Mouse (Mus musculus) liver, embryonic 13.5 days (tissue): ENCODE results near the gene Sh3gl2. TPM values are rescaled to one million over a fixed set of nuclear protein-coding genes. Genes with fewer than 3 reads are reported as not detected.

Experiments
- ATAC-seq: fragments of 200-750 bp; cut with Nextera tagmentation; 2 replicates; pipeline ENCODE4 v1.8.0; 2017; ENCODE audit warnings: low read depth, mild to moderate bottlenecking, moderate number of reproducible peaks, moderate library complexity
- DNase-seq: peaks from one replicate; pipeline ENCODE4 v3.0.0; 2022
- H3K27ac ChIP-seq: fragments of 300-500 bp; sonication (generic); 2 replicates; pipeline ENCODE4 v1.5.1; 2015; ENCODE audit warnings: moderate library complexity, mild to moderate bottlenecking, inconsistent platforms
- H3K27me3 ChIP-seq: fragments of 300-500 bp; sonication (generic); 2 replicates; pipeline ENCODE4 v1.6.1; 2015; ENCODE audit warnings: mild to moderate bottlenecking, inconsistent platforms
- H3K36me3 ChIP-seq: fragments of 300-500 bp; sonication (generic); 2 replicates; pipeline ENCODE4 v1.6.1; 2015; ENCODE audit warnings: mild to moderate bottlenecking, inconsistent platforms
- H3K4me1 ChIP-seq: fragments of 300-500 bp; sonication (generic); replicated peaks from 2 replicates; pipeline ENCODE4 v1.6.1; 2015; ENCODE audit warnings: inconsistent platforms
- H3K4me2 ChIP-seq: fragments of 300-500 bp; sonication (generic); 2 replicates; pipeline ENCODE4 v1.6.1; 2015; ENCODE audit warnings: inconsistent platforms, mild to moderate bottlenecking, moderate library complexity
- H3K4me3 ChIP-seq: fragments of 300-500 bp; sonication (generic); replicated peaks from 2 replicates; pipeline ENCODE4 v1.5.1; 2015; ENCODE audit warnings: mild to moderate bottlenecking, inconsistent platforms
- H3K9ac ChIP-seq: fragments of 300-500 bp; sonication (generic); 2 replicates; pipeline ENCODE4 v1.6.1; 2015; ENCODE audit warnings: mild to moderate bottlenecking, inconsistent platforms
- H3K9me3 ChIP-seq: fragments of 300-500 bp; sonication (generic); replicated peaks from 2 replicates; pipeline ENCODE4 v1.6.1; 2016; ENCODE audit warnings: inconsistent platforms
- WGBS: fragments of 180-500 bp; shearing (Covaris S2); methylation state at CpG from one replicate; pipeline ENCODE4 v1.1.7; 2015; ENCODE audit not compliant: insufficient replicate concordance; 5-methylcytosine and 5-hydroxymethylcytosine counted together
- polyA plus RNA-seq: library from polyadenylated mRNA; unstranded; fragments of >200 nt; fragmentation: Nextera tagmentation; extraction: Ambion mirVana; gene quantifications from 2 replicates; pipeline ENCODE4 v1.2.1, GENCODE M21; 2015

Gene Sh3gl2
- polyA plus RNA-seq, 1 experiment from 2014 or later: 0.06 TPM

DNA sequence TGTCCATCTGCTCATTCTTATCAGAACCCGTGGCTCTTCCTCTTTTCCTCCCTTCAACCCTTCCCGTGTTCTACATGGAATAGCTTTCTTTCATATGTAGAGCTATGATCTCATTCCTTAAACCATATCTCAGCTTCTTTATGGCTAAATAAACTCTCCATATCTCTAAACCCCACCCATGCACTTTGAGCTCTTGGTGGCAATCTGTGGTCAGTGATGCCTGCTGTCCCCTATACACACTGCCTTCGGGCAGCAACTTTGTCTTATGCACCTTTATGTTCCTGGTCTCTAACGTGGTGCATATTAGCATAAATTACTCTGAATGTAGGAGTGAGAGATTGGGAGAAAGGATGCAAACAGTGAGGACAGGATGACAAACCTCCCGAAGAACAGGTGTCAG lies 180.3 kb downstream of the Sh3gl2 start:
- no peaks in the 10 kb centered on the region for H3K4me1 ChIP-seq
- WGBS: 43% methylated on average over 5 of the region's 5 CpGs
- no peaks in the 10 kb centered on the region for H3K27me3 ChIP-seq
- no peaks in the 10 kb centered on the region for H3K36me3 ChIP-seq
- H3K4me3 ChIP-seq: no peak overlapping the region
- H3K4me2 ChIP-seq: no peak overlapping the region
- no peaks in the 10 kb centered on the region for H3K9me3 ChIP-seq
- ATAC-seq (no peak), DNase-seq (no peak)
- no peak overlapping the region for H3K9ac ChIP-seq
- no peak overlapping the region for H3K27ac ChIP-seq

DNA sequence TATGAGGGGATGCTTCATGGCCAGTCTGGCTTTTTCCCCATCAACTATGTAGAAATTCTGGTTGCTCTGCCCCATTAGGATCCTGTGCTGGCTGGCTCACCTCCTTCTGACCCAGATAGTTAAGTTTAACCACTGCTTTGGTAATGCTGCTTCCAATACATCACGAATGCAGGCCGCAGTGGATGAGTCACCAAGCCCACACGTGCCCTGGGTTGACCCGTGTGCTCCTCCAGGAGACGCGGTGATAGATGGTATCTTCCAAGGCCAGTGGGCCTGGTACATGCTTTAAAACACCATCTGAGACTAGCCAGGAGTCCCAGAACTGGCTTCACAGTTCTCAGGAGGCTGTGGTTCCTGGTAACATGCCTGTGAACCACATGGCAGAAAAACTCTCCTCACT lies 182.8 kb downstream of the Sh3gl2 start:
- Histone ChIP-seq H3K36me3 (no peaks in the 10 kb centered on the region), H3K4me1 (no peaks in the 10 kb centered on the region), H3K27me3 (no peaks in the 10 kb centered on the region), H3K27ac (no peak overlapping the region), H3K4me3 (no peak overlapping the region), H3K4me2 (no peak overlapping the region), H3K9ac (no peak overlapping the region), H3K9me3 (no peaks in the 10 kb centered on the region)
- WGBS: 85% methylated on average over 6 of the region's 6 CpGs
- ATAC-seq: no peak
- DNase-seq: no peak

DNA sequence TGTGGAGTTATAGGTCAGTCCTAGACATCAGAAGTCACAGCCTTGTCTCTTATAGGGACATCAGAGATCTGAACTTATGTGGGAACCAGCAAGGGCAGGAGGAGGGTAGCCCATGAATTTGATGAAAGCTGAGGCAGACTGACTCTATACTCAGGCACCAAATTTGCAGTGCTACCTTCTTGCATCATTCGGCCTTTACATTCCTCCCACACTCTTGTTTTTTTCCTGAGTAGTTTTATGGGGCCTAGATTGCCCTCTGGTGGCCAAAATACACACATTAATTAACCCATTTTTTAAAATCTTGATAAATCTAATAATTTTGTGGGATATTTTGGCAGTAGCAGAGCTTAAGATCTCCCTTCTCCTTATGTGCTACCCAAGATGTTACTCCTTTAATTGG lies 186.9 kb downstream of the Sh3gl2 start:
- no peak for ATAC-seq
- H3K4me3 ChIP-seq: no peak overlapping the region
- no peak overlapping the region for H3K27ac ChIP-seq
- no peak for DNase-seq
- no peaks in the 10 kb centered on the region for H3K9me3 ChIP-seq
- no peaks in the 10 kb centered on the region for H3K27me3 ChIP-seq
- H3K9ac ChIP-seq: no peak overlapping the region
- H3K36me3 ChIP-seq: no peaks in the 10 kb centered on the region
- WGBS: 41% methylated on average over 1 of the region's 1 CpGs
- H3K4me2 ChIP-seq: no peak overlapping the region
- no peaks in the 10 kb centered on the region for H3K4me1 ChIP-seq

DNA sequence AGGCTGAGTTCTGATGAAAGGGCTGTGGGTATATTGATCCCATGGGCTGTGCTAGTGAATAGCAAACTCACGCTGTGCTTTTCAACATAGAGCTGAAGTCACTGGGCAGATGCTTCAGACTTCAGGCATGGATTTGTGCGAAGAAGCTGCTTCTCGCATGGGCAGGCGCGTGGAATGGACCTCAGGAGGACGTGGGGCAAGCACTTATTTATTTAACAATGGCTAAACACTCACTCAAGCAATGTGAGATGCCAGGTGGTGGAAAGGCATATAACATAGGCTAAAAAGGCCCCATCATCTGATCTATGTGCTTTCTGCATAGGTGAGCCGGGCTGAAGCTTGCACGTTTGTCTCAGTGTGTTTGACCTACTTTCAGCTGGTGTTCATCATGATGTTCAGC lies 193.8 kb downstream of the Sh3gl2 start:
- ATAC-seq (no peak), DNase-seq (no peak)
- Histone ChIP-seq H3K9me3 (no peaks in the 10 kb centered on the region), H3K4me2 (no peak overlapping the region), H3K4me1 (no peaks in the 10 kb centered on the region), H3K27me3 (no peaks in the 10 kb centered on the region), H3K4me3 (no peak overlapping the region), H3K9ac (no peak overlapping the region), H3K27ac (no peak overlapping the region), H3K36me3 (no peaks in the 10 kb centered on the region)
- WGBS: 72% methylated on average over 8 of the region's 8 CpGs

DNA sequence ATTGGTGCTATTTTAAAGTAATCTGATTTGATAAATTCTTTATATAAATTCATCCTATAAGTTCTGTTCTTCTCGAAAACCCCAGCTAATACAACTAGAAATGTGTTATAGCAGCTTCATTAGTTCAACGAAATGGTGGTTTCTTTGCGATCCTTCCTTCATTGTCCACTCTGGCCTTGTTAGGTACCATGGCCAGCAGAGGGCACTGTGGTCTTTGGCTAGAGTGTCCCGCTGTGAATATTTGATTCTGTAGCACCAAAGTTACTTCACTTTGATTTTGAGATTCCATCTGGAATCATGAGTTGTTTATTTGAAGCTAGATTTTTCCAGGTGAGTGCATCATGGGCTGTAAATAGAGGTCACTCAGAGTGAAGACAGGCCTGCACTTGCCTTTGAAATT lies 197.9 kb downstream of the Sh3gl2 start:
- Histone ChIP-seq H3K4me3 (no peak overlapping the region), H3K9ac (no peak overlapping the region), H3K9me3 (no peaks in the 10 kb centered on the region), H3K27ac (no peak overlapping the region), H3K36me3 (no peaks in the 10 kb centered on the region), H3K4me2 (no peak overlapping the region), H3K4me1 (no peaks in the 10 kb centered on the region), H3K27me3 (no peaks in the 10 kb centered on the region)
- DNase-seq (no peak), ATAC-seq (no peak)
- 32% methylated on average over 4 of the region's 4 CpGs for WGBS

DNA sequence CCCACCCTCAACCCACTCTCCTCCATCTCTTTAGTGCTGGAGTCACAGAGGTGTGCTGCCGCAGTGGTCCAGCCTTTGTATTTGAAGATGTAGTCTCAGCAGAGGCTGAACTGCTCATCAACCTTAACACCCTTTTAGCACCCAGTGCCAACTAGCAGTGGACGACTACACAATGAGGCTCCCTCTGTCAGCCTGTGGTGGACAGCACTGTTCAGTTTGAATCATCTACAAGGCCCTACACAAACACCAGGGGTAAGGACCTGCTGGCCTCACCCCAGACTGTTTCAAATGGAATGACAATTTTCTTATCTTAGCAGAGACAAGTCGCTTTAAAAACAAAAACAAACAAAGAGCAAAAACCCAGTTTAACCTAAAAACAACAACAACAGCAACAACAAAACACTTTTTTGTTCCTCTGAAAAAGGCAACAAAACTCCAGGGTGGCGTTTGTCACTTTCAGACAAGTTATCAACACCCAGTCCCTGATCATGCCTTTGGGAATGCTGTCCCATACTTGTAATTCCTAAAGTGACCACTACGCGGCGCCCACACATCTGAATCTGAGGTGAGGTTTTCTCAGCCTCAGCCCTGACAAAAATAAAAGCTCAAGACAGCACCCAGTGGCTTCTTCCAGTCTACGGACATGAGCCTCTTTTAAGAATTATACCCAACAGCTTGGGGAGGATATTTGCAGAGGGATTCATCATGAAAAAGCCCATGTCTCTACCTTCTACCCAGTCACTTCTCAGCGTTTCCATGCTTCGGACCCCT lies 199.7 kb downstream of the Sh3gl2 start:
- ATAC-seq (no peak), DNase-seq (peak; percentile 3)
- H3K4me3 ChIP-seq: no peak overlapping the region
- H3K9me3 ChIP-seq: no peaks in the 10 kb centered on the region
- H3K4me2 ChIP-seq: no peak overlapping the region
- H3K27ac ChIP-seq: no peak overlapping the region
- WGBS: 35% methylated on average over 10 of the region's 10 CpGs
- H3K36me3 ChIP-seq: no peaks in the 10 kb centered on the region
- H3K27me3 ChIP-seq: no peaks in the 10 kb centered on the region
- H3K4me1 ChIP-seq: no peaks in the 10 kb centered on the region
- H3K9ac ChIP-seq: no peak overlapping the region

DNA sequence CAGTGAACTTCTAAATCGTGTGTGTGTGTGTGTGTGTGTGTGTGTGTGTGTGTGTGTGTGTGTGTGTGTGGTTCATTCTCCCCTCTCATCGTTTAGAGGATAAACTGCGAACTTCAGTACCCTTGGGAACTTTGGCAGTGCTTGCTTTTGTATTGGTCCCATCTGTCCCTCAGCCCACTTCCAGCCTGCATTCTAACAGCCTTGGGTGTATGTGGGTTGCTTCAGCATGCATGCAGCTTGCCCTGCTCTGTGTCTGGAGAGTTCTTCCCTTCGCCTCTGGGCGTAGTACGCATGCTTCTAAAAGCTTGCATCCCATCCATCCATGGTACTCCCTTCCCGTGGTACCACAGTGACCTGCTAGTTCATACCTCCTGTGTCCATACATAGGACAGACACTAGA lies 200.3 kb downstream of the Sh3gl2 start:
- Histone ChIP-seq H3K9ac (no peak overlapping the region), H3K36me3 (no peaks in the 10 kb centered on the region), H3K9me3 (no peaks in the 10 kb centered on the region), H3K27me3 (no peaks in the 10 kb centered on the region), H3K4me2 (no peak overlapping the region), H3K4me3 (no peak overlapping the region), H3K27ac (no peak overlapping the region), H3K4me1 (no peaks in the 10 kb centered on the region)
- ATAC-seq (no peak), DNase-seq (no peak)
- 68% methylated on average over 5 of the region's 7 CpGs for WGBS

DNA sequence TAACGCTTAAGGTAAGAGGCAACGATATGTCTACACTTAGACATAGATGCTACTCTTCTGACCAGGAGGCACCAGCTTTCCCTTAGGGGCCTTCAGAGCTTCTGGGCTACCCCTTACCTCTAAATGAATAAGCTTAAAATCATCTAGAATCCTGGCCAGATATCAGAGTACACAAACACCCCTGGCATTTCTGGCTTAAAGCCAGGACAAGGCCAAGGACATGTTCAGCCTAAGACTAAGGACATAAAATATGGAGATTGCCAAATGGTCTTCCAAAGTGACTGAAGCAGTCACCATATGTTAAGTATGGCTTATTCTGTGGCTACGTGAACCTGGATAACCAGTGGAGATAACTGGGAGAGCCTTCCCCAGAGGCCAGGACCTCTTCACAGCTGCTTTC lies 211.5 kb downstream of the Sh3gl2 start:
- Histone ChIP-seq H3K9me3 (no peaks in the 10 kb centered on the region), H3K9ac (no peak overlapping the region), H3K27me3 (no peaks in the 10 kb centered on the region), H3K4me1 (no peaks in the 10 kb centered on the region), H3K36me3 (no peaks in the 10 kb centered on the region), H3K4me2 (no peak overlapping the region), H3K27ac (no peak overlapping the region), H3K4me3 (no peak overlapping the region)
- no peak for DNase-seq
- WGBS: 75% methylated on average over 3 of the region's 3 CpGs
- no peak for ATAC-seq

DNA sequence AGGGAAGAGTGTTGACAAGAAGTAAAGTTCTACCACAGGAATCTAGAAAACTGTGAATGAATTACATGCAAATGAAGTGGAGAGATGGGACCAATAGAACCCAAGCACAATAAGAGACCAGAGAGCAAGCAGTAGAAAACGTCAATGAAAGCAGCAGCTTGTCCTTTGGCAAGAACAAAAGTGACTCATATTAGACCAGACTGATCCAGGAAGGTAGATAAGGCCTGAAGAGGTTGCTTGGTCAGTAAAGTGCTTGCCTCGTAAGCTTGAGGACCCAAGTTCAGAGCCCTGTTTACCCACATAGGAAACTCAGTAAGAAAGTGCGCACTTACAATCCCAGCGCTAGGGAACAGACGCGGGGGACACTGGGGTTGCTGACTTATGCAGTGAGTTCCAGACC lies 215.5 kb downstream of the Sh3gl2 start:
- no peak overlapping the region for H3K4me3 ChIP-seq
- H3K4me2 ChIP-seq: no peak overlapping the region
- 73% methylated on average over 6 of the region's 6 CpGs for WGBS
- H3K9me3 ChIP-seq: no peaks in the 10 kb centered on the region
- ATAC-seq: no peak
- no peaks in the 10 kb centered on the region for H3K27me3 ChIP-seq
- no peak overlapping the region for H3K9ac ChIP-seq
- no peak for DNase-seq
- H3K4me1 ChIP-seq: no peaks in the 10 kb centered on the region
- H3K27ac ChIP-seq: no peak overlapping the region
- no peaks in the 10 kb centered on the region for H3K36me3 ChIP-seq

DNA sequence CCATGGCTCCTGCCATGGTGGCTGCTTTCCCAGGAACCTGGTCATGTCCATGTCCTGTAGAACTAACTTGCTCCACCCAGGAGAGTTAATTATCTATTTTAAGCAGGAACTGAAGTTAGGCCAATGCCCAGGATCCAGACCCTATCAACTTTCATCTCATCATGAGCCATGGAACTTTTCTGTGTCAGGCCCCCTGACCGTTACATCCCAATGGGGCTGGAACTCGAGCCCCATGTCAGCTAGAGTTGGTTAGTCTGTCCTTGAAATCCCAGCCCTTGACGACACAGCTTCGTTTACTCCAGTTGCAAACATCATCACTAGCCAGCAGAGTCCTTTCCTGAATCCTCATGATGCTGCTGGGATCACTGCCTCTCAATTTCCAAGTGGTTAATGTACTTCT lies 221.3 kb downstream of the Sh3gl2 start:
- WGBS: 58% methylated on average over 4 of the region's 4 CpGs
- Histone ChIP-seq H3K9me3 (no peaks in the 10 kb centered on the region), H3K27ac (no peak overlapping the region), H3K4me1 (no peaks in the 10 kb centered on the region), H3K27me3 (no peaks in the 10 kb centered on the region), H3K36me3 (no peaks in the 10 kb centered on the region), H3K9ac (no peak overlapping the region), H3K4me2 (no peak overlapping the region), H3K4me3 (no peak overlapping the region)
- no peak for ATAC-seq
- DNase-seq: no peak

DNA sequence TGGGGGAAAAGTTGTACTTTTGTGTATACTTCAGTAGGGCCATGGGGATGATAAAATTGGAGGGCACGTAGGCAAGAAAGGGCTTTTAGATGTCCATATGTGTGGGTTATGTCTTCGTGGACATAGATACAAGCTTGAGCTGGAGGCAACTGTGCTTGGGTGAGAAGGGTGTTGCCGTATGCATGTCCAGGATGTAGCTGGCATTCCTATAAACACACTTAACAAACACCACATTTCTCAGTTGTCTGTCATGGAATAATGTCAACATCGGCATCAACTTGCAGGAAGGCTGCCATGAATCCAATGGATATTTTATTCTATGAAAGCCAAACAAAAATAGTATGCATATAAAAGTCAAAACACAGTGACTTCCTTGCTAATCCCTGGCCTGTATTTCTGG lies 227.9 kb downstream of the Sh3gl2 start:
- ATAC-seq (no peak), DNase-seq (no peak)
- no peaks in the 10 kb centered on the region for H3K36me3 ChIP-seq
- no peaks in the 10 kb centered on the region for H3K27me3 ChIP-seq
- no peak overlapping the region for H3K4me2 ChIP-seq
- no peak overlapping the region for H3K27ac ChIP-seq
- no peak overlapping the region for H3K4me3 ChIP-seq
- 62% methylated on average over 4 of the region's 4 CpGs for WGBS
- H3K4me1 ChIP-seq: no peaks in the 10 kb centered on the region
- no peak overlapping the region for H3K9ac ChIP-seq
- H3K9me3 ChIP-seq: no peaks in the 10 kb centered on the region

DNA sequence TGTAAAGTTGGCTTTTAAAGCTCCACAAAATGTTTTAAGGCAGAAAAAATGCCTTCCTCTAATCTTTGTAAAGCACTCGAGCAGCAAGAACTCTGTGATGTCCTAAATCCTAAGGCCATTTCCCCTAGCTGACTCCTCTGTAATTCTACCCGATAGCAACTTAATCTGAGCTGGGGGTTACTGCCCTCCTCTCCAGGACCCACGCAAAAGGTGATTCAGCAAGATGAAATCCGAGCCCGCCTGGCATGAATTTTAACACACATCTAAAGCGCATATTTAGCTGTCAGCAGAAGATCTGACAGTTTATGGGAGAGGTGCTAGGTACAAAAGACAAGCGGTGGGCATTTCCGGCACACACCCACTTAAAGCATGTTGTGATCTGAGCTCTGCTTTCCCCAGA lies 229.8 kb downstream of the Sh3gl2 start:
- Histone ChIP-seq H3K27ac (no peak overlapping the region), H3K9ac (no peak overlapping the region), H3K9me3 (no peaks in the 10 kb centered on the region), H3K4me2 (no peak overlapping the region), H3K27me3 (no peaks in the 10 kb centered on the region), H3K36me3 (no peaks in the 10 kb centered on the region), H3K4me1 (no peaks in the 10 kb centered on the region), H3K4me3 (no peak overlapping the region)
- DNase-seq (no peak), ATAC-seq (no peak)
- 51% methylated on average over 8 of the region's 8 CpGs for WGBS
